Mouse (Mus musculus): Measurements from ENCODE around the gene Gpr156. TPM values are rescaled to one million over a fixed set of nuclear protein-coding genes. Genes with fewer than 3 reads are reported as not detected.

Gpr156 gene
- polyA plus RNA-seq, 1 experiment from 2014 or later, result 0.55 TPM

GRCm38 (mm10) chr16:37929626-37930025 lies 13.3 kb downstream of the Gpr156 start:
- Histone ChIP-seq H3K27ac (no peak overlapping the region), H3K4me3 (replicated peaks; ENCODE audit: low read depth, low read length) (no peak overlapping the region), H3K9me3 (replicated peaks; ENCODE audit: low read length) (no peaks in the 10 kb centered on the region; the same call in 1 of the 2 replicates), H3K4me2 (ENCODE audit: low read length) (no peak overlapping the region), H3K9ac (ENCODE audit: low read depth, low read length) (no peak overlapping the region), H3K27me3 (ENCODE audit: insufficient read depth, low read length) (no peaks in the 10 kb centered on the region), H3K36me3 (ENCODE audit: insufficient read depth, low read length) (no peaks in the 10 kb centered on the region), H3K4me1 (replicated peaks; ENCODE audit: insufficient read depth, low read length) (no peaks in the 10 kb centered on the region)
- 85% methylated on average over 2 of the region's 2 CpGs for WGBS
- TF ChIP-seq CTCF (IDR thresholded peaks at IDR 0.05; ENCODE audit: low read depth), result peak; percentile 3; the same call in 1 of the 2 replicates
- ATAC-seq (replicated peaks; ENCODE audit: low FRiP score, low read depth), result no peak
- no peak for DNase-seq (ENCODE audit: low spot score)

GRCm38 (mm10) chr16:37934932-37935331 lies 18.6 kb downstream of the Gpr156 start:
- WGBS, result 88% methylated on average over 2 of the region's 2 CpGs
- H3K27ac ChIP-seq, result no peak overlapping the region
- H3K4me2 ChIP-seq (ENCODE audit: low read length), result no peak overlapping the region
- no peaks in the 10 kb centered on the region for H3K27me3 ChIP-seq (ENCODE audit: insufficient read depth, low read length)
- H3K4me3 ChIP-seq (replicated peaks; ENCODE audit: low read depth, low read length), result no peak overlapping the region
- H3K9ac ChIP-seq (ENCODE audit: low read depth, low read length), result no peak overlapping the region
- no peak for ATAC-seq (replicated peaks; ENCODE audit: low FRiP score, low read depth)
- H3K9me3 ChIP-seq (replicated peaks; ENCODE audit: low read length), result no peaks in the 10 kb centered on the region; the same call in 1 of the 2 replicates
- TF ChIP-seq CTCF (IDR thresholded peaks at IDR 0.05; ENCODE audit: low read depth), result peak; percentile 32
- H3K4me1 ChIP-seq (replicated peaks; ENCODE audit: insufficient read depth, low read length), result no peaks in the 10 kb centered on the region
- no peaks in the 10 kb centered on the region for H3K36me3 ChIP-seq (ENCODE audit: insufficient read depth, low read length)
- no peak for DNase-seq (ENCODE audit: low spot score)

DNA sequence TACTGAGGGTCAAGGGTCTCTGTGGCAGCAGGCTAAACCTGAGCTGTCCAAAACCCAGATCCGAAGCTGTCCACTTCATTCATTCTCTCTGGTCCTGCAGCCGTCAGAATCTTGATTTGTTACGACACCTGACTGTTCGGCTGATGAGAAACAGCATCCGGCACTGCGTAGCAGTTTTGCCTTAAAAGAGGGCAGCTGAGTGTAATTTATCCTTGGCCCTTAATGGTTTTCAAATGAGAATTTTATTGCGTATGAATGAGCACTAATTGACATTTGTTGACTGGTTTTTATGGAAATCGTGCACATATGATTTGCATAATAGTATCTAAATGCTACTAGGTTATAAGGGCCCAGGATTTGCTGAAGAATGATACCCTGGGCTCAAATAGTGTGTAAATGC lies 21.0 kb downstream of the Gpr156 start:
- H3K9me3 ChIP-seq (replicated peaks; ENCODE audit: low read length), result no peaks in the 10 kb centered on the region; the same call in 1 of the 2 replicates
- DNase-seq (ENCODE audit: low spot score) (no peak), ATAC-seq (replicated peaks; ENCODE audit: low FRiP score, low read depth) (no peak)
- H3K36me3 ChIP-seq (ENCODE audit: insufficient read depth, low read length), result no peaks in the 10 kb centered on the region
- H3K9ac ChIP-seq (ENCODE audit: low read depth, low read length), result no peak overlapping the region
- no peak overlapping the region for H3K27ac ChIP-seq
- no peak overlapping the region for H3K4me2 ChIP-seq (ENCODE audit: low read length)
- H3K27me3 ChIP-seq (ENCODE audit: insufficient read depth, low read length), result no peaks in the 10 kb centered on the region
- no peak for TF ChIP-seq CTCF (IDR thresholded peaks at IDR 0.05; ENCODE audit: low read depth)
- no peaks in the 10 kb centered on the region for H3K4me1 ChIP-seq (replicated peaks; ENCODE audit: insufficient read depth, low read length)
- no peak overlapping the region for H3K4me3 ChIP-seq (replicated peaks; ENCODE audit: low read depth, low read length)
- WGBS, result 51% methylated on average over 8 of the region's 8 CpGs

DNA sequence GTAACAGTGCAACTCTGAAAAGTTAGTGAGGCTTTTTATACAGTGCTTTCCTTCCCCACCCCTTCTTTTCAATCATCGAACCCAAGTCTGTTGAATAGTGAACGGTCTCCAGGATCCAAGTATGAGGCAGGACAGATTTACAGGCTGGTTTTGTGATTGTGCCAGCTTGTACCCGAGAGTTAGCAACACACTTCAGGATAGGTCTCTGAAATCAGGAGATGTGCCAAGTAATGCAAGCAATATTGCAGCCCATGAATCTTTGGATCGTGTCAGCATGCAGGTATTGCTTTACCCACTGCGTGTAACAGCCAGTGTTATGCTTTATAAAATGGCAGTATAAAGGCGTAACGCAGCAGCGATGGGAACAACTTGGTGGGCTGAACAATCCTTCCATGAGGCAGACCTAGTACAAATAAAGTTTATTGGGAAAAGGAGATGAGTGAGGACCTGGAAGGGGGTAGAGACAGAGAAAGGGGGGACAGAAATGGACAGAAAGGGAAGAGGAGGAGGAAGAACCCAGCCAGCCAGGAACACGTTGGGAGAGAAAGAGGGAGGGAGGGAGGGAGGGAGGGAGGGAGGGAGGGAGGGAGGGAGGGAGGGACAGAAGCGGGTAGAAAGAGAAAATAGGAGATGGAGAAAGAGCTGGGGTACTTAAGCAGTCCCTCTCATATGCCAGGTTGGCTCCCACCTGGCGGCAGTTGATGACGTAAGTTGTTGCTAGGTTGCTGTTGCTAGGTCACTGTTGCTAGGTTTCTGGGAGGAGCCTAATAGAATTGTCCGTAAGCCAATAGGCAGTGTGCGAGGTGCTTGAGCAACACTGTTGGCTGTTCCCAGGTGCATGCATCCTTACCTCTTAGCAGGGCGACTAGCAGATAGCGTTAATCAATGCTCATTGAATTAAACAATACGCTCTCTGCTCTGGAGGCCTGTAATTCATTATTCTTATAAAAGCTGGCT lies 22.1 kb downstream of the Gpr156 start:
- Histone ChIP-seq H3K4me2 (ENCODE audit: low read length) (no peak overlapping the region), H3K27me3 (ENCODE audit: insufficient read depth, low read length) (no peaks in the 10 kb centered on the region), H3K9ac (ENCODE audit: low read depth, low read length) (no peak overlapping the region), H3K4me3 (replicated peaks; ENCODE audit: low read depth, low read length) (no peak overlapping the region), H3K4me1 (replicated peaks; ENCODE audit: insufficient read depth, low read length) (no peaks in the 10 kb centered on the region), H3K27ac (no peak overlapping the region), H3K9me3 (replicated peaks; ENCODE audit: low read length) (no peaks in the 10 kb centered on the region), H3K36me3 (ENCODE audit: insufficient read depth, low read length) (no peaks in the 10 kb centered on the region)
- 60% methylated on average over 16 of the region's 17 CpGs for WGBS
- peak; percentile 26 for DNase-seq (ENCODE audit: low spot score)
- ATAC-seq (replicated peaks; ENCODE audit: low FRiP score, low read depth), result peak; percentile 72
- TF ChIP-seq CTCF (IDR thresholded peaks at IDR 0.05; ENCODE audit: low read depth), result no peak

- Histone ChIP-seq H3K4me2 (ENCODE audit: low read length) (no peak overlapping the region), H3K4me1 (replicated peaks; ENCODE audit: insufficient read depth, low read length) (no peaks in the 10 kb centered on the region), H3K36me3 (ENCODE audit: insufficient read depth, low read length) (no peaks in the 10 kb centered on the region), H3K27me3 (ENCODE audit: insufficient read depth, low read length) (no peaks in the 10 kb centered on the region), H3K27ac (no peak overlapping the region), H3K4me3 (replicated peaks; ENCODE audit: low read depth, low read length) (no peak overlapping the region), H3K9ac (ENCODE audit: low read depth, low read length) (no peak overlapping the region), H3K9me3 (replicated peaks; ENCODE audit: low read length) (no peaks in the 10 kb centered on the region)
- 76% methylated on average over 11 of the region's 11 CpGs for WGBS
- no peak for DNase-seq (ENCODE audit: low spot score)
- ATAC-seq (replicated peaks; ENCODE audit: low FRiP score, low read depth), result no peak
- TF ChIP-seq CTCF (IDR thresholded peaks at IDR 0.05; ENCODE audit: low read depth), result no peak
Measured at GRCm38 (mm10) chr16:37939082-37939863, 23.0 kb downstream of the Gpr156 start.

DNA sequence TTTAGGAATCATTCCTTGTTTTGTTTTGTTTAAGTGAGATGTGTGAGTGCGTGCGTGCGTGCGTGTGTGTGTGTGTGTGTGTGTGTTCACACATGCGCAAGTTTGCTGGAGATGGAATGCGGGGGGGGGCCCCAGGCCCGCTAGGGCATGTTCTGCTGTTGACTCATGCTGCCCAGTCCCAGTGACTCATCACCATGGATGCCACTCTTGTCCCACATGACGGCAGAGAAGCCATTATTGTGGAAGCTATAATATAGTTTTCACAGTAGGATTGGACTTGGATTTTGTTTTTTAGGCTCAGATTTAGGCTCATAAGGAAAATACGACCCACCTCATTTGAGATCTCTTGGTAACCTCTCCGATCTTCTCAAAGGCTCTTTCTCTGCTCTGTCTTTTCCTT lies 24.0 kb downstream of the Gpr156 start:
- no peak overlapping the region for H3K4me3 ChIP-seq (replicated peaks; ENCODE audit: low read depth, low read length)
- H3K27me3 ChIP-seq (ENCODE audit: insufficient read depth, low read length), result no peaks in the 10 kb centered on the region
- no peaks in the 10 kb centered on the region for H3K9me3 ChIP-seq (replicated peaks; ENCODE audit: low read length)
- H3K4me1 ChIP-seq (replicated peaks; ENCODE audit: insufficient read depth, low read length), result no peaks in the 10 kb centered on the region
- no peak overlapping the region for H3K9ac ChIP-seq (ENCODE audit: low read depth, low read length)
- TF ChIP-seq CTCF (IDR thresholded peaks at IDR 0.05; ENCODE audit: low read depth), result no peak
- WGBS, result 51% methylated on average over 10 of the region's 10 CpGs
- H3K4me2 ChIP-seq (ENCODE audit: low read length), result no peak overlapping the region
- peak; percentile 70; the same call in 1 of the 2 replicates for ATAC-seq (replicated peaks; ENCODE audit: low FRiP score, low read depth)
- no peaks in the 10 kb centered on the region for H3K36me3 ChIP-seq (ENCODE audit: insufficient read depth, low read length)
- H3K27ac ChIP-seq, result no peak overlapping the region
- DNase-seq (ENCODE audit: low spot score), result no peak

All from kidney, postnatal 0 days (tissue).